Mouse (Mus musculus): ENCODE results near the gene St3gal6. TPM values are rescaled to one million over a fixed set of nuclear protein-coding genes. Genes with fewer than 3 reads are reported as not detected.

Gene St3gal6
- total RNA-seq, 2 experiments from 2014 or later = 16.3 to 19.1 TPM

DNA sequence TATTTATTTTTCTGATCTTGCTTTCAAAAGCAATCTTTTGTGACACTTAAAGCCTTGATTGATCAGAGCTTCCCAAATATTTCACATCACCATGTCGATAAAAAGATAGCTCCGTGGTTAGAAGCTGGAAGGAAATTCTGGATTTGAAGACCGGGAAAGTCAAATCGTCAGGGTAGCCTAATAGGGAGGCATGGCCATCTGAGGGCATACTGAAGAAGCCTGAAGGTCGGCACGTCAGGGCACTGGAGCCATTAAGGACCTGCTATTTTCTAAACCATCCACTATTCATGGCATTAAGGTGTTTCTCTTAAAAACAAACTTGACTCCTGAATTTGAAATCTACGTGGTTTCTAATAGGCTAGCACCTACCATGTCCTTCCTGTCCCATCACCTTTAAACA is 2.1 kb downstream of the St3gal6 start:
- no peak for DNase-seq (ENCODE audit: low spot score in 2 of 2)

DNA sequence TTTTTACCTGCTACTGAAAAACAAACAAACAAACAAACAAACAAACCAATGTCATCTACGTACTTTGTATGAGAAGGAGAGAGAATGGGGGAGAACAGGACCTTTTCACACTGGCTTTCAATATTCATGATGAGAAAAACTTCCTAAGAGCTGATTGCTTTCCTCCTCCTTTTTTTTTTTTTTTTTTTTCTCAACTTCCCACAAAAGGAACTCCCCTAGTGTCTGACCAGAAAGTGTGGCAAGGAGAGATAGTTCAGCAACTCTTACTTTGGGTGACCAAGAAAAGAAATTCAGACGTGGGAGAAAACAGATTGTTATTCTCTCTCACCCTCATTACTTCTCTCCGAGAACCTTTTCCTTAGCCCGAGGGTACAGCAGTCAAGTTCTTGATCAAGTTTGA is 2.9 kb downstream of the St3gal6 start:
- DNase-seq (ENCODE audit: low spot score in 2 of 2) = no peak

DNA sequence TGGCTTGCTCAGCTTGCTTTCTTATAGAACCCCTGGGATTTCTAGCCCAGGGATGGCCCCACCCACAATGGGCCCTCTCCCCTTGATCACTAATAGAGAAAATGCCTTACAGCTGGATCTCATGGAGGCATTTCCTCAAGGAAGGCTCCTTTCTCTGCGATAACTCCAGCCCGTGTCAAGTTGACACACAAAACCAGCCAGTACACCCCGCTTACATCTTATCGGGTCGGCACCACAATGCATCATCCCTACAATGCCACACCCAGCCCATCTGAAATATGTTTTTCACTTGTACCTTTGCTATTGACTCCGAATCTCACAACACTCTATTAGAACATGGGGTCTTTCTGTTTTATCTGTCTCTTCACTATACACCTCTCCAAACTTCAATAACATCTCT is 3.6 kb downstream of the St3gal6 start:
- DNase-seq (ENCODE audit: low spot score in 2 of 2) = no peak

DNA sequence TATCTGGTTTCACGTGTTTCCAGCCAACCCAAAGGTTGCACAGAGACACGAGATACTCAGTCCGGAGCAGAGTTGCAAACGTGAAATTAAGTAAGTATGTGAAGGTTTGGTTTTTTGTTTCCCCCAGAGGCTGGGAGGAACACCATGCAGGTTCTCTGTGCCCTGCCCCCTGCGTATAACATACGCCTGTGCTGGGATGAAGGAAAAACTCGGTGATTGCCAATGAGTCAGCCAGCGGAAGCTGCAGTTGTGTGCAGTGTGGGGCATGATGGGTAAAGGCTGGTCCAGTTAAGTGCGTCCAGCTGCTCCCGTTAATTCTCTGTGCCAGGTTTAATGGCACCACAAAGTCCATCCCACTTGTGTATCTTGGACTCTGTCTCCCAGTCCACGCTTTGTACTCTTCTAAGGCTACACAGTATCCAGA is 4.4 kb downstream of the St3gal6 start:
- DNase-seq (ENCODE audit: low spot score in 2 of 2) = no peak

DNA sequence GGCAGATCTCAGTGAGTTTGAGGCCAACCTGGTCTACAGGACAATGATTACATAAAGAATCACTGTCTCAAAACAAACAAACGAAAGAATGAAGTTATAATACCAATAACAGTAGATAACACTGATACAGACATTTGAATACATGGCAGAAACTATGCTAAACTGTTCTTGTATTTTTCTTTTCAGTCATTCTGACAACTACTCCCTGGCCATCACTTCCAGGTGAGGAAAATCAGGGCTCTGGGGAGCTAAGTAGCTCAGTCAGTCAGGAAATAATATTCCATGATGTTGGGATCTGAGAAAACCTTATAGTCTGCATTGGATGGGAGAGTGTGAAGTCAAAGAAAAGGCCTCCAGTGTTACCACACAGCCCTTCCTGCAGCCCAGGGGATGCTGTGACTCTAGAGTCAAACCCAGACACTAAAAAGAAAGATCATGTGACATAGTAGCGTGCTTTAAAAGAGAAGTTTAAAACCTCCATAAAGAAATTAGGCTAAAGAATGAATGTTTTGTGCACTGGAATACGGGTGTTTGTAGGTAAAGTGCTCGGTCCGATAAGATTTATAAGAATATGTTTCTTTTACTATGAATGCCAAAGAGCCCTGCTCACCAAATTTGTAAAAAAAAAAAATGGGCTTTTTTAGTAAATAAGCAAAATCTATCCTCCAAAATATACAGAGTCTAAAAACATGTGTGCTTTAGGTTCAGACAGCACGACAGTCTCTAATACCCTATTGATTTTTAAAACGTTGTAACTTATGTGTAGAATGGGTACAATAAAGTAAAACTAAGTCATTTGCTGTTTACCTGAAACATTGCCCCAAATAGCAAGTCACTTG is 6.9 kb downstream of the St3gal6 start:
- DNase-seq (ENCODE audit: low spot score in 2 of 2) = no peak

DNA sequence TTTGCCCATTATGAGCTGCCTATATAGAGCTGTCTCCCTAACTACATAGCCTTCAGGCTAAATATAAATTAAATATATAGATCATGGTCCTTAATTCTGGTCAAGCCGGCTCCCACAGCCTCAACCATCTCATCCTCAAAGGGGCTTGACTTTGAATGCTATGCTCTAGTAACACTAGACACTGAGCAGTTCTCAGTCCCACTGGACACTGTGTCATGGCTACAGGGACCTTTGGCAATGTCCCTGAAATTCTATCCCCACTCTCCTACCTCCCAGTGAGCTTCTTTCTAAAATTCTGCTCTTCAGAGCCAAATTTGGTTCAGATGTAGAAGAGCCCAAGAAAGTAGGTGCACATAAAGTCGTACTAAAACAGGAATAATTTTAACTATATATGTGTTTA is 7.9 kb downstream of the St3gal6 start:
- no peak for DNase-seq (ENCODE audit: low spot score in 2 of 2)

DNA sequence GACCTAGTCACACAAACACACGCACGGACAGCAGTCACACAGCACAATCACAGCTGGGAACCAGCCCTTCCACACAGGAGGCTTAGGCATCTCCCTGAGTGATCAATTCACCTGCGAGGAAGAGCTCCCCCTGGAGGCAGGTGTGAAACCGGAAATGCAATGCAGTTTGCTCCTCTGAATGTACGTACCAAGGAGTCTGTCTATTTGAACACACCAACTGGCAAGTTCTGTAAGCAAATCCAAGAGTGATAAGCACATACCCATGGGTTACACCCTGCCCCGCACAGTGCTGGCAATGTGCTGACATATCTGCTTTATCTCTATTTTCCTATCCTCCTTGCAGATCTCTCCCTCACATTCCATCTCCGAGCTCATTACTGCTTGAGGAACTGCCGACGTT is 9.5 kb downstream of the St3gal6 start:
- DNase-seq (ENCODE audit: low spot score in 2 of 2) = no peak

DNA sequence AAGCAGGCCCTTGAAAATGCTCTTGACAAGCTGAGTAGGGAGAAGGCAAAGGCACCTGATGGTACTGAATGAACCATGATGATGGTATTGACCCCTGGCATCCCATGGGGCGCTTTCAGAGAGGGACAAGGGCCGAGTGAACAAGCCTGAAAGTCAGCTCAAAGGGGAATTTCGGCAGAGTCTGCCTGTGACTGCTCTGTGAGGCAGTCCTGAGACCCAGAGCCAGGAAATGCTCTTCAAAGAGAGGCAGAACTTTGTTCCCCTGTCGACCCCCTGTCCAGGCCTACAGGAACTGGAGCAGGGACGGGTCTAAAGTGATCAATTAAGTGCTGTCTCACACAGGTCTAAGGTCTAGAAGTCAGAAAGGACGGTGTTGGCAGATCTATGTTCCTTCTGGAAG is 10.3 kb downstream of the St3gal6 start:
- no peak for DNase-seq (ENCODE audit: low spot score in 2 of 2)

DNA sequence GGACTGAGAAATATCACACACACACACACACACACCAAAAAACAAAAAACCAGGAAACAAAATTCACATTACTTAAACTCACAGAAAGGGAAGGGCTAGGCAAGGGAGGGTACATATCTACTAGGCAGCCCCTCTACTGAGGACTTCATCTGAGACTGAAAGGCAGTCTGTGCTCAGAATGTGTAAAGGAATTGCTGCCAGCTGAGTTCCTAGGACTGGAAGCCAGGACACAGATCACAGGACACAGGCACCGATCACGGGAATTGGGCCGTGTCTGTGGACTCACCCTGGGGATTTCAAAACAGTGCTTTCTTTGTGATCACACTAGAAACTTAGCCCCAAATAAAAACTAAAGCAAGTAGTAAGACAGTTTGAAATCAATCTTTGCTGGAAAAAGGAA is 11.2 kb downstream of the St3gal6 start:
- no peak for DNase-seq (ENCODE audit: low spot score in 2 of 2)

DNA sequence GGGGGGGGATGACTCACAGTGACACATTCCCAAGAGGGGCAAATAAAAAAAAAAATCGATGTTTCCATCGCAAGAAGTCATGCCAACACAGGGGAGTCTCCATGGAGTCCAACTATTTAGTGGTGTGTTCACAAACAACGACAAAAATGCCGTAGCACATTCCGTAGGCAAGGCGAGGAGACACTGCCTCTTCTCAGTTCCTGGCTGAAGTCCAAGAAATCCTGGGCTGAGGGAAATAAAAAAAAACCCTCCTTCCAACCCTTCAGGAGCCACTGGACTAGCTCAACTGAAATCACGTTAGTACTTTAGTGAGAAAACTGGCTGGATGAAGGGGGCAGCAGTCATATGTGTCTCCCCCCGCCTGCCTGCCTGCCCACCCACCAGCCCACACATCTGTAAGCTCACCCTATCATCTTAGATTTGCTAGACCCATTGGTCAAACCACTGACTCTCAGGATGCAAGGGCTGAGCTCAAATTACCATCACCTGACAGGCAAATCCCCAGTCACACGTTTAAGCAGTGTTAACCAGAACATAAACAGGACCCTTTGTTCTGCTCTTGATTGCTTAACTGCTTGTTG is 11.8 kb downstream of the St3gal6 start:
- no peak for DNase-seq (ENCODE audit: low spot score in 2 of 2)

DNA sequence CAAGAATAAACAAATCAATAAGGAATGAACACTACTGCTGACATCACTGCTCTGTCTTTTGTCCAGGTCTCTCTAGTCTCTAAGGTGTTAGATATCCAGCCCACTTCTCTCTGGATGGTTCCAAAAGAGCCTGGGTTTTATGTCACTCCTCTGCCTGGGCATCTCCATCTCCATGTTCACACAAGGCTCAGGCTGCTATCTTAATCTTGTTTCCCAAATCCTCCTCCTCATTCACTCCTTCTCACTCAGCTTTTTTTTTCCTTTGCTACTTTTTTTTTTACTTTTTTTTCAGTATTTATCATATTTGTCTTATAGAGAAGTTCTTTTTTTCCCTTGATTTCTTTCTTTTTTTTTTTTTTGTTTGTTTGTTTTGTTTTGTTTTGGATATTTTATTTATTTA is 19.1 kb downstream of the St3gal6 start:
- DNase-seq (ENCODE audit: low spot score in 2 of 2) = no peak

DNA sequence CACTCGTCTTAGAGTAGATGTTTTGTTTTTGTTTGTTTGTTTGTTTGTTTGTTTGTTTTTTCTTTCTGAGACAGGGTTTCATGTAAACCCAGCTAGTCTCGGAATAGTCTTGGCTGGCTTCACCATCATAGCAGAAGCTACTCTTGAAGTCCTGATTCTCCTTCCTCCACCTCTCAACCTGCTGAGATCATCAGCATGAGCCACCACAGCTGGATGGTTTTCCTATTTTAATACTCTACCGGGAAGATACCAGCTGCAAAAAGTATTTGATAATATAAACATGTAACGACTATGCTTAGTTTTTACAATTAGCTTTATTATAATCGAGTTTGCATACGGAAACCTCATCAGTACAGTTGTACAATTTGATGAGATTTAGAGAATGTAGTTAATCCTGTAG is 21.5 kb downstream of the St3gal6 start:
- no peak for DNase-seq (ENCODE audit: low spot score in 2 of 2)

DNA sequence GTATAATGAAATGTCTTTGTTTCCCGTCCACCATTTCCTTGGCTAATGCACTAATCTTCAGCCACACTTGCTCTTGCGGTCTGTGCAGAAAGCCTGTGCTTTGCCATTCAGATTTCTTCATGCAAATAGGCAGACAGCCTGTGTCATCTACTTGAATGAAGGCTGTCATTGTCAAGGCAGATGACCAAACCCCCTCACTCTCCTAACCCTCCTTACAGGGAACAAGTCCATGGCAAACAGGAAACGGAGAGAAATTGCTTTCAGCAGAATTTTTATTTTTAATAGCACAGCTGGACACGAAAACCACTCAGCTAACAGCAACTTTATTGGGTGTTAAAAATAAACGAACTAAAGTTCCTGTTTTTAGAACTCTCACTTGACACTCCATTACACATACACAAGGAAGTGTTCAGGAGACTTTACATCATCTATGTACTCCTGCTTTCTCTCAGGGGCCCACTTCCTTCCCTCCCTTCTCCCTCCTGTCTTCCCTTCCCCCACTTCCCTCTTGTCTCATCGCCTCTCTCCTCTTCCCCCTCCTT is 22.2 kb downstream of the St3gal6 start:
- DNase-seq (ENCODE audit: low spot score in 2 of 2) = no peak

DNA sequence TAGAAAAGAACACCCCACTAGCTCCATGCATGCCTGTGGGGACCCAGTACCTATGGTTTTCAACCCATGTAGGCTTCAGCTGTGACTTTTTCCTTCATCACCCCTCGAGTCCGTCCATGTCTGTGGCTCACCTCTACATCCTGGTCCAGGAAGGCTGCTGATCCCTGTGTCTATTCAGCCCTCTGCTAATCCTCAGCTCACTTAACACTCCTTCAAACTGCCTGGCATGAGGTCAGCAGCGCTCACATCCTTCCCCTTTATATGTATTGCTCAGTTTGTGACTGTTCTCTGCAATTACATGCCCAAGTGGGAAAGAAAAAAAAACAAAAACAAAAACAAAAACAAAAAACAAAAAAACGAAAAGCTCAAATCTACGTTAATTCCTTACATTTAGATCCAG is 24.4 kb downstream of the St3gal6 start:
- no peak for DNase-seq (ENCODE audit: low spot score in 2 of 2)

DNA sequence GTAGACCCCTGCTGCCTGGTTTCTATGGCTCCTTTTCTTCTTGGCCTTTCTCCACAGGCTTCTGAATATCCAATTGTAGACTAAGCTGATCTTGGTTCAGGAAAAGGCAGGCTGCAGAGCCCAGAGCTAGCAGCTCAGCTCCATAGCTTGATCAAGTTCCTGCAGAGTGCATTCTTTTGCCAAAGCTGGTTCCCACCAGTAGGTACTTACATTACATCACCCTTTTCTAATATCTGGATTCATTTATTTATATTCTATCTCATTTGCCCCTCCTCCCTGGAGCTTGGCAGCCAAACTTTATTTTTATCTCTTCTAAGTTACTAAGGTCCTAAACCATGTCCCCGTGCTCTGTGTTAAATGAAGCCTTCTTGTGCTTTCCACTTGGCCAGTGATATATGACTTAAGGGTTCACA is 24.9 kb downstream of the St3gal6 start:
- DNase-seq (ENCODE audit: low spot score in 2 of 2) = no peak

DNA sequence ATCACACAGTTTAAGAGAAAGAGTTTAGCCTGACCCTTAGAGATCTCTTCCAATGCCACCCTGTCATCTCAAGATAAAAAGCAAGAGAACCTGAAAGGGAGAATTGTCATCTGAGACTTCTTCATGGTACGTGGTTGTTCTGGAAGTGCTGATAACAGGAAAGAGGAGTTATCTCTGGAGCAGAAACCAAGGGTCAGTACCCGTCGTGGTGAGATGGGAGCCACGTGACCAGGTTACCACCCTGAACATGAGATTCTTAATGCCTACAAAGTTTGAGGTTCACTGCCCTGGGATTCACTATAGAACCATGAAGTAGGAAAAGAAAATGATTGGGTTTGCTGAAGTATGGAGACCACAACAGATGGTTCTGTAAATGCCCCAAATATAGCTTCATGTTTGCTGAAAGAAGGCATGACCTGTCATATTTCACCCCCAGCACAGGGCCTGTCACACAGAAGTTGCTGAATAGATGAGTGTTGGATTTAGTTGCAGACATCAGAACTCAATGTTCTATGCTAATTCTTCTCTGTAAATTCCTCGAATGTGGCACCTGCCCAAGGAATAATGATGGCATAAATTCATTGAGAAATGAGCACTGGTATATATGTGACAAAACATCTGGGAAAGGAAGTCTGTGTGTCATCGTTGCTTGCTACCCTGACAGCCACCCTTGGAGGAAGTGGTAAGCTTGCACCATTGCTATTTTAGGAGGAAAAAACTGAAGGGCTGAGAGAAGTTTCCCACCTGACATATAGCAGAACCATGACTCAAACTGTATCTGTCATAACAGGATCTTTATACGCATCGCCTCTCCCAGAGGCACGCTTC is 25.9 kb downstream of the St3gal6 start:
- DNase-seq (ENCODE audit: low spot score in 2 of 2) = no peak

DNA sequence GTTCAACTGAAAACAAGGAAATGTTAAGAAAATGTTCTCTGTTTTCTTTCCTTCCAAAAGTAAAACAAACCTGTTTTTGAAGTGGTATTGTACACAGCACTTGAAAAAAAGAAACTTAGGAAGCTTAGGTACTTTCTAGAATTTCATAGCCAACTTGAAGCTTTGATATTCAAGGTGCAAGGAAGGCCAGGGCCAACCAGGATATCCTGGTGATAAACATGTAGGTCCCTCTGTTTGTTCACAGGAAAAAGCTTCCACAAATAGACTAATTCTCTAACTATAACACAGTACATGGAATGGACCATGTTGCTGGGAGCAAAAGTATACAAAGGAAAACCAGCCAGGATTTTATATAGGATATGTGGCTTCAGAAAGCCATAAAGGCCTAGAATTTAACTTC is 27.3 kb downstream of the St3gal6 start:
- no peak for DNase-seq (ENCODE audit: low spot score in 2 of 2)

DNA sequence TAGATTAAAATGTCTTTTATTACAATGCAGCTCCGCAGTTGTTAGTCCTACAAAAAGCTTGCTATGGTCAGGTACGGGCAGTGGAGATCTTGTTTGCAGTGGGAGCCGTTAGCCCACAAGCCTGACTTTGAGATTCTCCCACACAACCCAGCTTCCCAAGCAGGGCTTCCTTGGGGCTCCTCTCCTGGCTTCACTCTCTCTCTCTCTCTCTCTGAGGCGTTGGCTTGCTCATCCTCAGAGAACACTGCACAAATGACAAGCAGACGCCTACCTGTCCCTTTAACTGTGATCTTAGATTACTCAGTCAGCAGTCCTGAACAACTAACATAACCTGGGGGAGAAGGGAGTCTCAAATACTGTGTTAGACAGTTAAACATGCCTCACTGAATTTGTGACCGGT is 36.2 kb downstream of the St3gal6 start:
- no peak for DNase-seq (ENCODE audit: low spot score in 2 of 2)

DNA sequence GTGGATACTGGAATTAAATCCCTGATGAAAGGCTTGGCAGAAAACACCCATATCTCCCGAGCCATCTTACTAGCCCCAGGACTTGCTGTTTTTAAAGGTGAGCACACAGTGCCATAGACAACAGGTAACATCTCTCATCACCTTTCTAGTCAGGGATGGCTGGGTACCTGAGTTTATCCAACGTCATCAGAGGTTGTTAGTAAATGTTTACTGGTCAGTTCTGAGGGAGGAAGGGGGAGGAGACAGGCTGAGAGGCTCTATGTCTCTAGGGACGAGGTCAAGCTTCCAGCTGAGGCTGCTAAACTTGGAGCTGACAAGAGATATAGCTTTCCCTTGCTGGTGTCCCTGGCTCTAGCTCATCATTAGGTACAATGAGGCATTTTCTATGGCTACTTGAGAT is 41.7 kb downstream of the St3gal6 start:
- DNase-seq (ENCODE audit: low spot score in 2 of 2) = no peak

DNA sequence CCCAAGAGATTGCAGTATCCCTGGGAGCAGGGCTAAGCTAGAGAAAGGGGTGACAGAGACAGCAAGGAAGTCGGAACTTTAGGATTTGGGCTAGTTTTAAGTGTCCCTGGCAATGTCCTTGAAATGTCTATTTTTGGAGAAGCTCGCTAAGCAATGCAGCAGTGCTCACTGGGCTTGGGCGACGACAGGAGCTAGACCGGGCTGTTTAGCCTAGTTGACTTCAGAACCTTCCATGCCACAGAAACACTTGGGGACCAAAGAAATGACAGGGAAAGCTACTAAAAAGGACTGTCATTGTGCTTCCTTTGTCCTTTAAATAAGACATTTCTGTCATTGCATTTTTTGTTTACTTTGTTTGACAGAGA is 42.2 kb downstream of the St3gal6 start:
- no peak for DNase-seq (ENCODE audit: low spot score in 2 of 2)

DNA sequence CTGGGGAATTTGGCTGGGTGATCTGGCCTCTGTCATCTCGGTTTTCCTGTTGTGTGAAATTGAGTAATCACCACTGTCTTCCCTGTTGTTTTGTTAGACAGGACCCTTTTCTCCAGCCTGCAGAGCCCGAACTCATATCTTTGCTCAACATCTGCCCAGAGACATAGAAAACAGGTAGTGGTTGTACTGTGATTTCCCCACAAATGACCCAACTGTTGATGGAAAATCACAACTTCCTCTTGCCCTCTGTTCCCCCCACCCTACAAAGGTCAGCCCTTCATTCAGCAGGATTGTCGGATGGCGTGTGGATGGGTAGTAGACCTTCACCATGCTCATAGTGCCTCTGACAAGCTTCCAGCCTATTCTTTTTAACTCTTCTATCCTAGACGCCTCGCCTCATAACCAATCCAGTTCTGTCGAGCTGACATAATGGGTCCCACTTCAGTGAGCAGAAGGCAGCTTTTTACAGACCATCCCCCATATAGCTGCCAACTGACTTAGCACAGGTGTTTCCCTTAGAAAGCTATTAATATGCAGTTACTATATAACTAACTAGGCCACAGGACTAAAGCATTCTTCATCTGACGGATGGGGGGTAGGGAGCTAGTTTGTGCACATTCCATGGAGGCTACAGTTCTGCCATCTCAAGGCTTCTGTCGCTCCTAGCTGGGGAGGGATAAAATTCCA is 42.7 kb downstream of the St3gal6 start:
- no peak for DNase-seq (ENCODE audit: low spot score in 2 of 2)

All from layer of hippocampus, postnatal 10 days (tissue).